Mouse (Mus musculus) embryonic facial prominence, embryonic 13.5 days (tissue): ENCODE measurements around the gene Pamr1. TPM values are rescaled to one million over a fixed set of nuclear protein-coding genes. Genes with fewer than 3 reads are reported as not detected.

ENCODE experiments used
- ATAC-seq: fragments of 200-750 bp; cut with Nextera tagmentation; 2 replicates; pipeline ENCODE4 v1.8.0; 2017; ENCODE audit warnings: low read depth; ENCODE audit not compliant: insufficient number of reproducible peaks, insufficient read depth, low FRiP score, low TSS enrichment
- H3K27ac ChIP-seq: fragments of 300-500 bp; sonication (generic); 2 replicates; pipeline ENCODE4 v1.5.1; 2015; ENCODE audit warnings: moderate library complexity, mild to moderate bottlenecking, inconsistent platforms
- H3K27me3 ChIP-seq: fragments of 300-500 bp; sonication (generic); 2 replicates; pipeline ENCODE4 v1.6.1; 2015; ENCODE audit warnings: mild to moderate bottlenecking, inconsistent platforms
- H3K36me3 ChIP-seq: fragments of 300-500 bp; sonication (generic); 2 replicates; pipeline ENCODE4 v1.6.1; 2015; ENCODE audit warnings: mild to moderate bottlenecking, inconsistent platforms
- H3K4me1 ChIP-seq: fragments of 300-500 bp; sonication (generic); 2 replicates; pipeline ENCODE4 v1.6.1; 2015; ENCODE audit warnings: inconsistent platforms
- H3K4me2 ChIP-seq: fragments of 300-500 bp; sonication (generic); 2 replicates; pipeline ENCODE4 v1.6.1; 2015; ENCODE audit warnings: moderate library complexity, mild to moderate bottlenecking, inconsistent platforms
- H3K4me3 ChIP-seq: fragments of 300-500 bp; sonication (generic); 2 replicates; pipeline ENCODE4 v1.5.1; 2015; ENCODE audit warnings: mild to moderate bottlenecking, inconsistent platforms
- H3K9ac ChIP-seq: fragments of 300-500 bp; sonication (generic); 2 replicates; pipeline ENCODE4 v1.6.1; 2015; ENCODE audit warnings: mild to moderate bottlenecking, inconsistent platforms
- H3K9me3 ChIP-seq: fragments of 300-500 bp; sonication (generic); 2 replicates; pipeline ENCODE4 v1.6.1; 2016; ENCODE audit warnings: inconsistent platforms
- WGBS: fragments of 180-500 bp; shearing (Covaris S2); methylation state at CpG from one replicate; pipeline ENCODE4 v1.1.7; 2015; ENCODE audit warnings: mixed read lengths; 5-methylcytosine and 5-hydroxymethylcytosine counted together
- polyA plus RNA-seq: library from polyadenylated mRNA; unstranded; fragments of >200 nt; fragmentation: Nextera tagmentation; extraction: Ambion mirVana; gene quantifications from 2 replicates; pipeline ENCODE4 v1.2.1, GENCODE M21; 2015

The Pamr1 gene
- polyA plus RNA-seq, 1 experiment from 2014 or later: 7.5 TPM

GRCm38 (mm10) chr2:102550910-102551582, 1.2 kb downstream of the Pamr1 start:
- WGBS: 27% methylated on average over 6 of the region's 6 CpGs
- no peak for ATAC-seq
- Histone ChIP-seq H3K4me3 (0 out of 2 replicates have a peak overlapping the region, but pooled peaks have one; percentile 38), H3K9ac (no peak overlapping the region), H3K4me1 (peaks cover 32% of the 10 kb centered on the region), H3K9me3 (no peaks in the 10 kb centered on the region), H3K4me2 (peak overlapping the region; percentile 68), H3K27me3 (peaks cover 29% of the 10 kb centered on the region), H3K27ac (no peak overlapping the region), H3K36me3 (no peaks in the 10 kb centered on the region)

- ATAC-seq: no peak
- Histone ChIP-seq H3K27me3 (peaks cover 29% of the 10 kb centered on the region), H3K9ac (no peak overlapping the region), H3K9me3 (no peaks in the 10 kb centered on the region), H3K27ac (no peak overlapping the region), H3K4me2 (peak overlapping the region; percentile 68), H3K4me1 (peaks cover 32% of the 10 kb centered on the region), H3K36me3 (no peaks in the 10 kb centered on the region), H3K4me3 (no peak overlapping the region)
- 23% methylated on average over 3 of the region's 3 CpGs for WGBS
Measured at GRCm38 (mm10) chr2:102551594-102551993, 1.8 kb downstream of the Pamr1 start.

- Histone ChIP-seq H3K4me3 (no peak overlapping the region), H3K27ac (no peak overlapping the region)
Measured at GRCm38 (mm10) chr2:102552095-102552537, 2.3 kb downstream of the Pamr1 start.

GRCm38 (mm10) chr2:102557085-102557484, 7.3 kb downstream of the Pamr1 start:
- Histone ChIP-seq H3K4me2 (no peak overlapping the region), H3K36me3 (no peaks in the 10 kb centered on the region), H3K4me1 (peaks cover 5% of the 10 kb centered on the region), H3K4me3 (no peak overlapping the region), H3K9ac (no peak overlapping the region), H3K9me3 (no peaks in the 10 kb centered on the region), H3K27me3 (no peaks in the 10 kb centered on the region), H3K27ac (no peak overlapping the region)
- WGBS: 64% methylated on average over 4 of the region's 4 CpGs
- ATAC-seq: no peak

More at GRCm38 (mm10) chr2:102552095-102552537, 2.3 kb downstream of the Pamr1 start:
- H3K36me3 ChIP-seq: no peaks in the 10 kb centered on the region
- H3K4me2 ChIP-seq: peak overlapping the region; percentile 68
- H3K27me3 ChIP-seq: peaks cover 29% of the 10 kb centered on the region
- 16% methylated on average over 5 of the region's 5 CpGs for WGBS
- no peak overlapping the region for H3K9ac ChIP-seq
- peaks cover 32% of the 10 kb centered on the region for H3K4me1 ChIP-seq
- ATAC-seq: no peak
- H3K9me3 ChIP-seq: no peaks in the 10 kb centered on the region

- 82% methylated on average over 12 of the region's 12 CpGs for whole genome bisulfite sequencing
- H3K4me2 ChIP-seq: no peak overlapping the region
- H3K36me3 ChIP-seq: no peaks in the 10 kb centered on the region
- H3K4me3 ChIP-seq: no peak overlapping the region
- ATAC-seq: no peak
- no peaks in the 10 kb centered on the region for H3K9me3 ChIP-seq
- H3K4me1 ChIP-seq: no peaks in the 10 kb centered on the region
- H3K27me3 ChIP-seq: no peaks in the 10 kb centered on the region
- H3K27ac ChIP-seq: no peak overlapping the region
- no peak overlapping the region for H3K9ac ChIP-seq
Measured at GRCm38 (mm10) chr2:102558965-102559364, 9.2 kb downstream of the Pamr1 start.

GRCm38 (mm10) chr2:102563848-102564247, 14.0 kb downstream of the Pamr1 start:
- Histone ChIP-seq H3K9me3 (no peaks in the 10 kb centered on the region), H3K4me3 (no peak overlapping the region), H3K27me3 (no peaks in the 10 kb centered on the region), H3K27ac (no peak overlapping the region), H3K36me3 (no peaks in the 10 kb centered on the region), H3K9ac (no peak overlapping the region), H3K4me2 (no peak overlapping the region), H3K4me1 (no peaks in the 10 kb centered on the region)
- WGBS: 74% methylated on average over 1 of the region's 1 CpGs
- no peak for ATAC-seq

- ATAC-seq: no peak
- H3K4me3 ChIP-seq: no peak overlapping the region
- H3K27ac ChIP-seq: no peak overlapping the region
- WGBS: 76% methylated on average over 4 of the region's 4 CpGs
- H3K4me1 ChIP-seq: no peaks in the 10 kb centered on the region
- no peaks in the 10 kb centered on the region for H3K9me3 ChIP-seq
- H3K4me2 ChIP-seq: no peak overlapping the region
- no peaks in the 10 kb centered on the region for H3K36me3 ChIP-seq
- no peak overlapping the region for H3K9ac ChIP-seq
- H3K27me3 ChIP-seq: no peaks in the 10 kb centered on the region
Measured at GRCm38 (mm10) chr2:102579248-102579647, 29.4 kb downstream of the Pamr1 start.

GRCm38 (mm10) chr2:102589977-102590376, 40.2 kb downstream of the Pamr1 start:
- Histone ChIP-seq H3K36me3 (no peaks in the 10 kb centered on the region), H3K4me1 (no peaks in the 10 kb centered on the region), H3K4me2 (no peak overlapping the region), H3K4me3 (no peak overlapping the region), H3K27me3 (no peaks in the 10 kb centered on the region), H3K27ac (no peak overlapping the region), H3K9ac (no peak overlapping the region), H3K9me3 (no peaks in the 10 kb centered on the region)
- ATAC-seq: no peak
- 30% methylated on average over 2 of the region's 2 CpGs for WGBS

GRCm38 (mm10) chr2:102594535-102594934, 44.7 kb downstream of the Pamr1 start:
- no peak overlapping the region for H3K4me2 ChIP-seq
- H3K27ac ChIP-seq: no peak overlapping the region
- no peak overlapping the region for H3K4me3 ChIP-seq
- H3K4me1 ChIP-seq: peaks cover 5% of the 10 kb centered on the region
- no peaks in the 10 kb centered on the region for H3K36me3 ChIP-seq
- no peaks in the 10 kb centered on the region for H3K27me3 ChIP-seq
- no peak for ATAC-seq
- 71% methylated on average over 1 of the region's 1 CpGs for WGBS
- no peaks in the 10 kb centered on the region for H3K9me3 ChIP-seq
- no peak overlapping the region for H3K9ac ChIP-seq

GRCm38 (mm10) chr2:102595395-102596130, 45.8 kb downstream of the Pamr1 start:
- H3K4me2 ChIP-seq: no peak overlapping the region
- H3K27ac ChIP-seq: no peak overlapping the region
- H3K27me3 ChIP-seq: no peaks in the 10 kb centered on the region
- no peak overlapping the region for H3K9ac ChIP-seq
- no peaks in the 10 kb centered on the region for H3K36me3 ChIP-seq
- no peaks in the 10 kb centered on the region for H3K9me3 ChIP-seq
- 89% methylated on average over 10 of the region's 10 CpGs for whole genome bisulfite sequencing
- H3K4me3 ChIP-seq: no peak overlapping the region
- ATAC-seq: no peak
- peaks cover 8% of the 10 kb centered on the region for H3K4me1 ChIP-seq

GRCm38 (mm10) chr2:102598911-102599721, 49.3 kb downstream of the Pamr1 start:
- H3K4me3 ChIP-seq: no peak overlapping the region
- no peak overlapping the region for H3K9ac ChIP-seq
- no peaks in the 10 kb centered on the region for H3K9me3 ChIP-seq
- ATAC-seq: no peak
- 36% methylated on average over 2 of the region's 2 CpGs for WGBS
- H3K4me1 ChIP-seq: peaks cover 8% of the 10 kb centered on the region
- no peak overlapping the region for H3K4me2 ChIP-seq
- H3K27ac ChIP-seq: no peak overlapping the region
- H3K36me3 ChIP-seq: no peaks in the 10 kb centered on the region
- no peaks in the 10 kb centered on the region for H3K27me3 ChIP-seq
